Mouse (Mus musculus) liver, embryonic 16.5 days (tissue): ENCODE data around the gene Rnf126. TPM values are rescaled to one million over a fixed set of nuclear protein-coding genes. Genes with fewer than 3 reads are reported as not detected.

ENCODE experiments used
- ATAC-seq: fragments of 200-750 bp; cut with Nextera tagmentation; 2 replicates; pipeline ENCODE4 v1.8.0; 2017; ENCODE audit warnings: low read depth, mild to moderate bottlenecking, moderate number of reproducible peaks, moderate library complexity
- H3K27ac ChIP-seq: fragments of 300-500 bp; sonication (generic); 2 replicates; pipeline ENCODE4 v1.5.1; 2014; ENCODE audit warnings: mild to moderate bottlenecking, low read length
- H3K27me3 ChIP-seq: fragments of 300-500 bp; sonication (generic); 2 replicates; pipeline ENCODE4 v1.6.1; 2014; ENCODE audit warnings: low read depth, low read length, mixed read lengths; ENCODE audit not compliant: control insufficient read depth, insufficient read depth
- H3K36me3 ChIP-seq: fragments of 300-500 bp; sonication (generic); 2 replicates; pipeline ENCODE4 v1.6.1; 2014; ENCODE audit warnings: mild to moderate bottlenecking; ENCODE audit not compliant: control insufficient read depth, insufficient read depth
- H3K4me1 ChIP-seq: fragments of 300-500 bp; sonication (generic); 2 replicates; pipeline ENCODE4 v1.6.1; 2014; ENCODE audit warnings: low read depth, low read length, mixed read lengths; ENCODE audit not compliant: control insufficient read depth
- H3K4me2 ChIP-seq: fragments of 300-500 bp; sonication (generic); 2 replicates; pipeline ENCODE4 v1.6.1; 2014; ENCODE audit warnings: low read depth, low read length, mixed read lengths
- H3K4me3 ChIP-seq: fragments of 300-500 bp; sonication (generic); 2 replicates; pipeline ENCODE4 v1.5.1; 2014; ENCODE audit warnings: low read depth, mild to moderate bottlenecking, low read length
- H3K9ac ChIP-seq: fragments of 300-500 bp; sonication (generic); 2 replicates; pipeline ENCODE4 v1.6.1; 2014; ENCODE audit warnings: low read depth, low read length
- H3K9me3 ChIP-seq: fragments of 300-500 bp; sonication (generic); replicated peaks from 2 replicates; pipeline ENCODE4 v1.6.1; 2016; ENCODE audit warnings: low read length; ENCODE audit not compliant: control insufficient read depth
- whole genome bisulfite sequencing: fragments of 180-500 bp; shearing (Covaris S2); extraction: QIAGEN DNeasy Blood & Tissue Kit; methylation state at CpG from one replicate; pipeline ENCODE4 v1.1.7; 2014; ENCODE audit not compliant: insufficient replicate concordance; 5-methylcytosine and 5-hydroxymethylcytosine counted together
- polyA plus RNA-seq: library from polyadenylated mRNA; unstranded; fragments of >200 nt; fragmentation: Nextera tagmentation; extraction: Ambion mirVana; gene quantifications from 2 replicates; pipeline ENCODE4 v1.2.1, GENCODE M21; 2015

Rnf126 gene
- polyA plus RNA-seq, 1 experiment from 2014 or later, result 26.2 TPM

DNA sequence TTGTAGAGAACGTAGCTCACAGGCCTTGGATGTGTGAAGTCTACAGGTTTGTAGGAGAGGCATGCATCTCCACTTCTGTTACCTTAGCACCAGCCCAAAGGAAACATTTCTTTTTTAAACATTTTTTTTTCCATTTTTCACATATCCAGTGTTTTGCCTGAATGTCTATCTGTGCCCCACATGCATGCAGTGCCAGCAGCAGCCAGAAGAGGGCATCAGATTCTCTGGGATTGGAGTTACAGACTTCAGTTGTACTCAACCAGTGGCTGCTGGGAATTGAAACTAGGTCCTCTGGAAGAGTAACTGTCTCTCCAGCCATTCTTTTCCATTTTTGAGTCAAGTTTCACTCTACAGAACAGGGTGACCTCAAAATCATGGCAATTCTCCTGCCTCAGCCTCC, 34.3 kb downstream of the Rnf126 start:
- H3K9ac ChIP-seq, result no peak overlapping the region
- peaks cover 17% of the 10 kb centered on the region for H3K36me3 ChIP-seq
- no peak overlapping the region for H3K27ac ChIP-seq
- H3K9me3 ChIP-seq, result no peaks in the 10 kb centered on the region
- no peak overlapping the region for H3K4me2 ChIP-seq
- no peak for ATAC-seq
- whole genome bisulfite sequencing, result 81% methylated on average over 1 of the region's 1 CpGs
- H3K4me3 ChIP-seq, result no peak overlapping the region
- no peaks in the 10 kb centered on the region for H3K27me3 ChIP-seq
- H3K4me1 ChIP-seq, result no peaks in the 10 kb centered on the region

DNA sequence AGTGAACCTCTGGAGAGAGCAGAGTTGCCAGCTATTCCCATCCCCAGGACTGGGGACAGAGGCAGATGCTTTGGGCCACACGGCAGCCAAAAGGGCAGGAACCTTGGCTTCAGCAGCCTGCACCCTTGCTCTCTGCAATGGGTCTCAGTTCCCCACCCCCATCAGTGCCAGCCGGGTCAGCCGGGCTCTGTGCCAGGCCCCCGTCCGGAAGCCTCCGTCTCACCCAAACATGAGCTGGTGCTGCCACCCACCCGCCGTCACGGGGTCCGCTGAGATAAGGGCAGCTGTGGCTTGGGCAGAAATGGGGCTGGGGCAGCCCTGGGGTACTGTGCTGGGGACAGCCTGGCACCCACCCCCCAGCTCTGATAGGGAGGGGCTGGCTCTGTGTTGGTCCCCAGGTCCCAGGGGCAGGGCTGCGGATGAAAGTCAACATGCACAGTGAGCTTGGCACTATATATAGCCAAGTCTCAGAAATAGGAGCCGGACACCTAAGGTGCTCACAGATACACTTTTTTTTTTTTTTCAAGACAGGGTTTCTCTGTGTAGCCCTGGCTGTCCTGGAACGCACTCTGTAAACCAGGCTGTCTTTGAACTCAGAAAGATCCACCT, 37.3 kb downstream of the Rnf126 start:
- no peak overlapping the region for H3K4me3 ChIP-seq
- ATAC-seq, result no peak
- no peaks in the 10 kb centered on the region for H3K4me1 ChIP-seq
- 69% methylated on average over 13 of the region's 13 CpGs for whole genome bisulfite sequencing
- no peaks in the 10 kb centered on the region; the same call in 1 of the 2 replicates for H3K36me3 ChIP-seq
- H3K4me2 ChIP-seq, result no peak overlapping the region
- no peak overlapping the region for H3K27ac ChIP-seq
- H3K9ac ChIP-seq, result no peak overlapping the region
- no peaks in the 10 kb centered on the region for H3K27me3 ChIP-seq
- H3K9me3 ChIP-seq, result no peaks in the 10 kb centered on the region

DNA sequence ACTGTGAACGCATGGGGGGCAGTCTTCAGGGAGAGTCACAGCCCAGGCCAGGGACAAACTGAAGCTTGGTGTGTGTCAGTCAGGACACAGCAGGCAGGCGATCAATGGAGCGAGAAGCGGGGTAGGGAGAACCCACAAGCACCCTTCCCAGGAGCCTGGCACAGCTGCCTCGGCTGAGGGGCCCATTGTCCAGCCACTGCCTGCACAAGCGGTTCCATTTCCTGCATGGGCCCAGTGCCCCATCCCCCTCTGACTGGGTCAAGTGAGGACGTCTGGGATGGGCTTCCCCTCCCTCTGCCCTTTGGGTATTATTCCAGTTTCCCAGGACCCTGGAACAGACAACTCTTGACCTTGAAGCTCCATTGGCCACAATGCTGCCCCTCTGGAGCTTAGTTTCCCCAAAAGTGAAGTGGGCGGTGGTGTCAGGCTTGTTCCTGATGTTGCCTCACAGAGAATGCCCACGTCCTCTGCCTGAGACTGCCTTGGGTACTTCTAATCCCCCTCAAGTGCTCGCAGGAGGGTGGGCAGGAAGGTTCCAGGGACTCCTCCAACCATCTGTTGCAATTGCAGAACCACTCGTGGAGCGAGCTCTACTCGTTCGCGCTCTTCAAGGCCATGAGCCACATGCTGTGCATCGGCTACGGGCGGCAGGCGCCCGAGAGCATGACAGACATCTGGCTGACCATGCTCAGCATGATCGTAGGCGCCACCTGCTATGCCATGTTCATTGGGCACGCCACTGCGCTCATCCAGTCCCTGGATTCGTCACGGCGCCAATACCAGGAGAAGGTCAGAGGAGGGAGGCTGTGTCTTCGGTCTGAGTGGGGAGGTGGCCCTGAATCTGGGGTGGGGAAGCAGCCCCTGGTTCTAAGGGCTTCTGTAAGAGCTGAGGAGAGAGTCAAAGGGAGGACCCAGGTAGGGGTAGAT, 38.2 kb downstream of the Rnf126 start:
- no peak overlapping the region for H3K4me2 ChIP-seq
- WGBS, result 54% methylated on average over 28 of the region's 28 CpGs
- no peak overlapping the region for H3K4me3 ChIP-seq
- H3K27ac ChIP-seq, result no peak overlapping the region
- H3K9me3 ChIP-seq, result no peaks in the 10 kb centered on the region
- H3K27me3 ChIP-seq, result no peaks in the 10 kb centered on the region
- no peaks in the 10 kb centered on the region for H3K36me3 ChIP-seq
- ATAC-seq, result no peak
- H3K9ac ChIP-seq, result no peak overlapping the region
- H3K4me1 ChIP-seq, result no peaks in the 10 kb centered on the region

- no peak overlapping the region for H3K4me3 ChIP-seq
- WGBS, result 31% methylated on average over 11 of the region's 11 CpGs
- ATAC-seq, result peak; percentile 68; the same call in 1 of the 2 replicates
- no peaks in the 10 kb centered on the region for H3K9me3 ChIP-seq
- no peaks in the 10 kb centered on the region; the same call in 1 of the 2 replicates for H3K27me3 ChIP-seq
- no peaks in the 10 kb centered on the region for H3K4me1 ChIP-seq
- H3K9ac ChIP-seq, result no peak overlapping the region
- no peaks in the 10 kb centered on the region for H3K36me3 ChIP-seq
- no peak overlapping the region for H3K4me2 ChIP-seq
- H3K27ac ChIP-seq, result no peak overlapping the region
These were observed 40.7 kb downstream of the Rnf126 start for GRCm38 (mm10) chr10:79726090-79726489.

DNA sequence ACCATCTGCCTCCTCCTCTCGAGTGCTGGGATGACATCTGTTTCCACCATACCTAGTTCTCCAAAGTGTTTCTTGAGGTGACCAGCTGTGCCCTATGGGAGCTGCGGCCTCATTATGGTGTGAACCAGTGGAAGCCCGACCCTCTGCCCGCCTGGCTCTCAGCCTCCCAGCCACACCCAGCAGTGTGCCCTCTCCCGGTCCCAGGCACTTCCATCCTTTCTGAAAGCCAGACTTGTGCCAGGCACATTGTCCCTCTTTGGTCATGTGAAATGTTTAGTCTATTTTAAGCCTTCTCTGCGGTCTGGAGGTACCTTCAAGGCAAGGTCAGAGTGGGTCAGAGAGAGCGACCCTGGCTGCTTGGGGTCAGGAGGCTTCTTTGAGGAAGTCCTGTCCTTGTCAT, 43.1 kb downstream of the Rnf126 start:
- Histone ChIP-seq H3K9me3 (no peaks in the 10 kb centered on the region), H3K27ac (no peak overlapping the region), H3K9ac (no peak overlapping the region), H3K4me1 (no peaks in the 10 kb centered on the region), H3K36me3 (no peaks in the 10 kb centered on the region), H3K4me2 (no peak overlapping the region), H3K4me3 (no peak overlapping the region), H3K27me3 (peaks cover 11% of the 10 kb centered on the region)
- no peak for ATAC-seq
- 63% methylated on average over 7 of the region's 7 CpGs for WGBS

DNA sequence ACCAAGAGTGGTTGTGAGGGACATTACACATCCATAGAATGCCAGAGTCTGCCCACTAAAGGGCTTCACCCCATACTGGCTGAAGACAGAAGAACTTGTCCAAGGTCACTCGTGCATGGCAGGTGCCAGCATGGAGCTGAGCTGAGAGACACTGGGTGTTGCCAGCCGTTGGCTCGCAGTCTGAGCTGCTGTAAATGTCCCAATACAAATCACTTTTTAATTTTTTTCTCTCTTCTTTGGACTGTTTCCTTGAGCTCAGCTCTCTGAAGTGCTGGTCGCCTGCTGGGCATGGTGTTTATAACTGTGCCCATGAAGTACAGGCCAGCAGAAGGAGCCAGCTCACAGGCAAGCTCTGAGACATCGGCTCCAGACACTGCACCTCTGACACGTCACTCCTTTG, 43.7 kb downstream of the Rnf126 start:
- Histone ChIP-seq H3K9me3 (no peaks in the 10 kb centered on the region), H3K36me3 (no peaks in the 10 kb centered on the region), H3K4me1 (no peaks in the 10 kb centered on the region), H3K4me2 (no peak overlapping the region), H3K27ac (no peak overlapping the region), H3K4me3 (no peak overlapping the region), H3K9ac (no peak overlapping the region), H3K27me3 (peaks cover 17% of the 10 kb centered on the region)
- no peak for ATAC-seq
- 55% methylated on average over 6 of the region's 6 CpGs for WGBS

GRCm38 (mm10) chr10:79721089-79721488, 45.7 kb downstream of the Rnf126 start:
- H3K4me1 ChIP-seq, result peaks cover 16% of the 10 kb centered on the region

DNA sequence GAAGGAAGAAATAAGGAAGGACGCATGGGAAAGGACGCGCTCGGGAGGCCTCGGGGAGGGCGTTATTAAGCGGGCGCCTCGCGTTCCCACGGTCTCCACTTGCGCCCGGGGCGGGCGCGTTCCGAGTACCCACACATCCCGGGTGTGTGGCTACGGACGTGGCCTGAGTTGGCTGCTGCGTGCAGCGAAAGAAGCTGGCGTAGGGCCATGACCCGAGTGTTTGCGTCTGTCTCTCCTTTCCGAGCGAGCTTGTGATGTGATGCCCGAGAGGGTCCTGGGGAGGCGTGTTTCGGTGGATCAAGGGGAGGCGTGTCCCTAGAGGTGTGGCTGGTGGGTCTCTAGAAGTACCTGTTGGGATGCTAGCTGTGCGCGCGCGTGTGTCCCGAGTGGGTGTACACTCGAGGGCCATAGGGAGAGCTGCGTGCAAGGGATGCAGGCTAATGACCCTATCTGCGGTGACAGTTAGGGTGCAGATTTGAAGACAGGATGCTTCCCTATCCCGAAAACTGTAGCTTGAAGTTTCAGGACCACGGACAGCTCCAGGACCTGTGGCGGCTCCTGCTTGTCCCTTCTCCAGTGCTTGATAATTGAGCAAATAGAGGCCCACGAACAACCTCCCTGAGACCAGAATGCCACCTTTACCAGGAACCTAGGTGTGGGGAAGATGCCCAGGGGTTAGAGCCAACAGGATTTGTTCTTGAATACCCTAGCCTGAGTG, 49.0 kb downstream of the Rnf126 start:
- peaks cover 22% of the 10 kb centered on the region for H3K4me1 ChIP-seq
- H3K9me3 ChIP-seq, result no peaks in the 10 kb centered on the region
- 0 out of 2 replicates have a peak overlapping the region, but pooled peaks have one; percentile 86 for H3K4me2 ChIP-seq
- 4% methylated on average over 43 of the region's 43 CpGs for WGBS
- peak overlapping the region; percentile 64; the same call in 1 of the 2 replicates for H3K4me3 ChIP-seq
- no peak for ATAC-seq
- H3K36me3 ChIP-seq, result no peaks in the 10 kb centered on the region
- H3K27ac ChIP-seq, result no peak overlapping the region
- peaks cover 58% of the 10 kb centered on the region for H3K27me3 ChIP-seq
- no peak overlapping the region for H3K9ac ChIP-seq

More at GRCm38 (mm10) chr10:79721089-79721488, 45.7 kb downstream of the Rnf126 start:
- WGBS, result 47% methylated on average over 5 of the region's 5 CpGs
- Histone ChIP-seq H3K9me3 (no peaks in the 10 kb centered on the region), H3K4me3 (no peak overlapping the region), H3K4me2 (no peak overlapping the region), H3K27me3 (peaks cover 37% of the 10 kb centered on the region), H3K9ac (no peak overlapping the region), H3K36me3 (no peaks in the 10 kb centered on the region), H3K27ac (no peak overlapping the region)
- ATAC-seq, result no peak
